Mouse (Mus musculus) lung, embryonic 14.5 days (tissue): ENCODE measurements around the gene Wfdc16. TPM values are rescaled to one million over a fixed set of nuclear protein-coding genes. Genes with fewer than 3 reads are reported as not detected.

Experiments
- ATAC-seq: fragments of 200-750 bp; cut with Nextera tagmentation; 2 replicates; pipeline ENCODE4 v1.8.0; 2017; ENCODE audit warnings: mild to moderate bottlenecking, moderate TSS enrichment, moderate library complexity; ENCODE audit not compliant: insufficient read depth
- DNase-seq: peaks from one replicate; pipeline ENCODE4 v3.0.0-alpha.2; 2015
- H3K27ac ChIP-seq: fragments of 300-500 bp; sonication (generic); 2 replicates; pipeline ENCODE4 v1.5.1; 2014; ENCODE audit warnings: low read depth, mild to moderate bottlenecking, moderate library complexity
- H3K27me3 ChIP-seq: fragments of 300-500 bp; sonication (generic); 2 replicates; pipeline ENCODE4 v1.6.1; 2014; ENCODE audit warnings: low read length, control low read depth; ENCODE audit not compliant: insufficient read depth
- H3K36me3 ChIP-seq: fragments of 300-500 bp; sonication (generic); 2 replicates; pipeline ENCODE4 v1.6.1; 2014; ENCODE audit warnings: control low read depth; ENCODE audit not compliant: insufficient read depth
- H3K4me1 ChIP-seq: fragments of 300-500 bp; sonication (generic); 2 replicates; pipeline ENCODE4 v1.6.1; 2014; ENCODE audit warnings: antibody characterized with exemption, control low read depth; ENCODE audit not compliant: insufficient read depth
- H3K4me2 ChIP-seq: fragments of 300-500 bp; sonication (generic); 2 replicates; pipeline ENCODE4 v1.6.1; 2014; ENCODE audit warnings: mild to moderate bottlenecking
- H3K4me3 ChIP-seq: fragments of 300-500 bp; sonication (generic); 2 replicates; pipeline ENCODE4 v1.5.1; 2014; ENCODE audit warnings: low read depth, low read length
- H3K9ac ChIP-seq: fragments of 300-500 bp; sonication (generic); 2 replicates; pipeline ENCODE4 v1.6.1; 2014
- H3K9me3 ChIP-seq: fragments of 300-500 bp; sonication (generic); 2 replicates; pipeline ENCODE4 v1.6.1; 2016; ENCODE audit warnings: low read depth, low read length, control low read depth
- CTCF ChIP-seq: IDR thresholded peaks from 2 replicates; pipeline ENCODE4 v1.5.1; 2016; ENCODE audit warnings: antibody characterized with exemption, low read depth
- WGBS: fragments of 180-500 bp; shearing (Covaris S2); extraction: QIAGEN DNeasy Blood & Tissue Kit; methylation state at CpG from one replicate; pipeline ENCODE4 v1.1.7; 2014; 5-methylcytosine and 5-hydroxymethylcytosine counted together
- polyA plus RNA-seq: library from polyadenylated mRNA; unstranded; fragments of >200 nt; fragmentation: Nextera tagmentation; extraction: Ambion mirVana; gene quantifications from 2 replicates; pipeline ENCODE4 v1.2.1, GENCODE M21; 2014

The Wfdc16 gene
- polyA plus RNA-seq: not detected in 2 replicates

GRCm38 (mm10) chr2:164638696-164639095, at the start of gene Wfdc16:
Gene Wfdc16, minus strand, starts transcription at chr2:164638796.
- 75% methylated on average over 3 of the region's 3 CpGs for WGBS

GRCm38 (mm10) chr2:164684807-164685206, 46.2 kb upstream of the Wfdc16 start, which contains the start of gene Wfdc13:
Gene Wfdc13, plus strand, starts transcription at chr2:164685107.
- WGBS: 58% methylated on average over 3 of the region's 3 CpGs
- DNase-seq (no peak), ATAC-seq (no peak)
- H3K27ac ChIP-seq: no peak within 1 kb of the TSS
- no peaks in the 10 kb centered on the region for H3K27me3 ChIP-seq
- H3K4me2 ChIP-seq: no peak within 1 kb of the TSS
- TF ChIP-seq CTCF: no peak
- H3K9ac ChIP-seq: no peak within 1 kb of the TSS
- H3K4me1 ChIP-seq: no peaks in the 10 kb centered on the region
- no peak within 1 kb of the TSS for H3K4me3 ChIP-seq
- H3K9me3 ChIP-seq: no peaks in the 10 kb centered on the region
- no peaks in the 10 kb centered on the region for H3K36me3 ChIP-seq

More at GRCm38 (mm10) chr2:164638696-164639095, at the start of gene Wfdc16:
- no peak for TF ChIP-seq CTCF
- no peak within 1 kb of the TSS for H3K4me3 ChIP-seq
- no peak within 1 kb of the TSS for H3K9ac ChIP-seq
- H3K4me2 ChIP-seq: no peak within 1 kb of the TSS
- no peaks in the 10 kb centered on the region for H3K36me3 ChIP-seq
- DNase-seq (no peak), ATAC-seq (no peak)
- no peaks in the 10 kb centered on the region for H3K27me3 ChIP-seq
- H3K9me3 ChIP-seq: no peaks in the 10 kb centered on the region
- H3K4me1 ChIP-seq: no peaks in the 10 kb centered on the region
- no peak within 1 kb of the TSS for H3K27ac ChIP-seq

GRCm38 (mm10) chr2:164679906-164680305, 41.3 kb upstream of the Wfdc16 start:
- H3K4me1 ChIP-seq: peaks cover 5% of the 10 kb centered on the region; the same call in 1 of the 2 replicates
- no peaks in the 10 kb centered on the region for H3K9me3 ChIP-seq
- H3K27ac ChIP-seq: no peak overlapping the region
- no peaks in the 10 kb centered on the region for H3K27me3 ChIP-seq
- H3K4me3 ChIP-seq: no peak overlapping the region
- no peaks in the 10 kb centered on the region for H3K36me3 ChIP-seq
- ATAC-seq: no peak
- no peak overlapping the region for H3K9ac ChIP-seq
- WGBS: 19% methylated on average over 3 of the region's 3 CpGs
- no peak for TF ChIP-seq CTCF
- DNase-seq: no peak
- H3K4me2 ChIP-seq: no peak overlapping the region

DNA sequence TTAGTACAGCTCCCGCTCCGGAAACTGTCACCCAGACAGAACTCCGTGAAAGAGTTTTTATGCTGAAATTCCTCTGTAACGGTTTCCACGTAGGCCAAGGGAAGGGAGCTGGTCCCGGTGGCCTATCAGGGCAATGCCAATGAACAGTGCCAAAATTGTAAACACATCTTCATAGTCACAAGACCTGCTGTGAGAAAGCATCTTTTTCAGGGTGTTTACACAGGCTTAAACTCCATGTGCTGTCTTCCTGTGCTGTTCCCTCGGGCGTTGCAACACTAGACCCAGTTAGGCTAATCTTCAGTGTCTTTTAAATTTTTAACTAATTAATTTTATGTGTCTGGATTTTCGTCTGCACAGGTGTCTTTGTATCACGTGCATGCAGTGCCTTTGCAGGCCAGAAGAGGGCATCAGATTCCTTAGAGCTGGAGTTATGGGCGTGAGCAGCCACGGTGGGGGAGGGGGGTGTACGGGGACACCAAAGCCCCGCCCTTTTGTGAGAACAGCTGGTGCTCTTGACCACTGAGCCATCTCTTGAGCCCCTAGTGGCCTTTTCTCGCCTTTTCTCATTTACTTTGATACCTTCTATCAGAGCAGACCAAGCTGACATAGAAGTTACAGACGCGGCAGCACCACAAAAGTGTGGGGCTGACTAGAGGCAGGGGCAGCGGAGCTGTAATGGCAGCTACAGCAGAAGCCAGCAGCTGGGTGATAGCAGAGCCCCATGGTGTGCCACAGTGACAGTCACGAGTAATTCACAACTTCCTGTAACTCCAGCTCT, 40.4 kb upstream of the Wfdc16 start:
- Histone ChIP-seq H3K27me3 (no peaks in the 10 kb centered on the region), H3K36me3 (no peaks in the 10 kb centered on the region), H3K4me3 (peak overlapping the region; percentile 23), H3K9me3 (no peaks in the 10 kb centered on the region), H3K27ac (no peak overlapping the region), H3K4me1 (peaks cover 5% of the 10 kb centered on the region; the same call in 1 of the 2 replicates), H3K9ac (no peak overlapping the region), H3K4me2 (peak overlapping the region; percentile 55)
- 18% methylated on average over 19 of the region's 19 CpGs for WGBS
- peak; percentile 82 for DNase-seq
- TF ChIP-seq CTCF: peak; percentile 86
- peak; percentile 79; the same call in 1 of the 2 replicates for ATAC-seq

DNA sequence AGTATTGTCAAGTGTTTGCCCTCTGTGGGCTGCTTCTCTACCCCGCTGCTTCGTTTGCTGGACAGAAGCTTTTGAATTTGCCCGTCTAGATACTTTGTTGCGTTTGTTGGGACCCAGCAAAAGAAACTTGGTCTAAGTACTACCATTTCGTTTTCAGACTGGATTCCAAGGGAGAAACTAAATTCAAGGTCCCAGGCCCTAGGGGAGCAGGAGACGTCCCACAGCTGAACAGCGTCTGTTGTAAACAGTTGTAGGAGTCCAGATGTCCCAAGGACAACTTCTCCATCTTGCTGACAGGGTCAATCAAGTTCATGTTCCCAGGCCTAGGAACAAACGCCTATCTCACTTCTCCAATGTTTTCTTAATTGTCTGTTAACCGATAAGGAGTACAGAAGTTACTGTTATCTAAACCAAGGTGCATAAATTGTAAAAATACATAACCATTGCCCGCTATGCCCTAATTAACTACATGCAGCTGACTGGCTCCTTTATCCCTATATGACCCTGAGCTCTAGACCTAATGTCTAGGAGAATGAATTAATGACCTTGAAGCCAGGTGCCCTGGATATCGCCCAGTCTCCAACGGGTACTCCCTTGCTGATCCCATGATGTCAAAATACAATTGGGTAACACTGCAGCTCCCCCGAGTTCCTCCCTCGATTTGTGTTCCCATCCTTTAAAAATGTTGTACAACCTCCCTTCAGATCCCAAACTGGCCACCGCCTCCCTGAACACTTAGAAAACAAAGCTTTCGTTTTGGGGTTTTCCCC, 38.5 kb upstream of the Wfdc16 start:
- peaks cover 5% of the 10 kb centered on the region; the same call in 1 of the 2 replicates for H3K4me1 ChIP-seq
- no peaks in the 10 kb centered on the region for H3K9me3 ChIP-seq
- H3K27ac ChIP-seq: no peak overlapping the region
- DNase-seq (no peak), ATAC-seq (no peak)
- no peak overlapping the region for H3K9ac ChIP-seq
- H3K4me2 ChIP-seq: no peak overlapping the region
- WGBS: 63% methylated on average over 16 of the region's 16 CpGs
- H3K27me3 ChIP-seq: no peaks in the 10 kb centered on the region
- no peaks in the 10 kb centered on the region for H3K36me3 ChIP-seq
- no peak overlapping the region for H3K4me3 ChIP-seq
- TF ChIP-seq CTCF: no peak

DNA sequence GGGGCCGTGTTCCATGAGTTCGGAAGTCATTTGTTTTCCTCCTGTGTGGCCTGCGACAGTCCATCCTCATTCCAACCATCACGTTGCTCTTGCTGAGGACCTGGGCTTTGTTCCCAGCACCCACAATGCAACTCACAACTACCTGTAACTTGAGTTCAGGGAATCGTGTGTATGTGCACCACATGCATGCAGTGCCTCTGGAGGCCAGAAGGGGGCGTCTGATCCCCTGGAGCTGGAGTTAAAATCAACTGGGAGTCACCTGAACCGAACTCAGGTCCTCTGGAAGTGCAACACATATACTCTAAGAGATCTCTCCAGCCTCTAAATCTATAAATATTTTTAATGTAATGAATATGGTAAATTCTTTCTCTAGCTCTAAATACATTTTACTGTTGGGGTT, 37.5 kb upstream of the Wfdc16 start:
- no peaks in the 10 kb centered on the region for H3K9me3 ChIP-seq
- H3K4me1 ChIP-seq: peaks cover 5% of the 10 kb centered on the region; the same call in 1 of the 2 replicates
- H3K4me3 ChIP-seq: no peak overlapping the region
- H3K27ac ChIP-seq: no peak overlapping the region
- DNase-seq: no peak
- ATAC-seq: no peak
- no peaks in the 10 kb centered on the region for H3K27me3 ChIP-seq
- 79% methylated on average over 7 of the region's 7 CpGs for WGBS
- TF ChIP-seq CTCF: peak; percentile 25; the same call in 1 of the 2 replicates
- no peak overlapping the region for H3K9ac ChIP-seq
- H3K36me3 ChIP-seq: no peaks in the 10 kb centered on the region
- no peak overlapping the region for H3K4me2 ChIP-seq

DNA sequence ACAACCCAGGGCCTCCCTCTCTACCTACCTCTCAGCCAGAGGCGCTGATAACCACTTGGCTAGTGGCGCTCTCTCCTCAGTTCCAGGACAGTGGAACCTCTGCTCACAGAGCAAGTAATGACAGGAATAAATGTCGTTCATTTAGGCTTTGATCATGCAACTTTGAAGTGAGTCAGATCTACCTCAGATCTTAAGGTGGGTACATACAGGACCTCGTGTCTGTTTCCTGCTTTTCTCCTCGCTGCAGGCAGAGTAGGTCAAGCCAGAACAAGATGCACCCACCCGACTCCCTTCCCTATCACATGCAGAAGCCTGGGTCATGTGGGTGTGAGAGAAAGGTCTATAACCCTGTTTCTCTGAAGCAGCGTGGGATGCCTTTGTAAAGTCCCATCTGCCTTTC, 35.4 kb upstream of the Wfdc16 start, which contains the start of gene Wfdc11:
Gene Wfdc11, minus strand, starts transcription at position 101 of the 400 bp plus-strand sequence.
- no peak for ATAC-seq
- no peak within 1 kb of the TSS for H3K4me3 ChIP-seq
- no peak within 1 kb of the TSS for H3K27ac ChIP-seq
- peaks cover 5% of the 10 kb centered on the region; the same call in 1 of the 2 replicates for H3K4me1 ChIP-seq
- no peak for TF ChIP-seq CTCF
- no peaks in the 10 kb centered on the region for H3K9me3 ChIP-seq
- 70% methylated on average over 7 of the region's 7 CpGs for WGBS
- no peaks in the 10 kb centered on the region for H3K36me3 ChIP-seq
- no peak for DNase-seq
- H3K27me3 ChIP-seq: no peaks in the 10 kb centered on the region
- H3K4me2 ChIP-seq: no peak within 1 kb of the TSS
- H3K9ac ChIP-seq: no peak within 1 kb of the TSS
